Mouse (Mus musculus) thymus, adult 2 months (tissue): Measurements from ENCODE around the gene Lrrc59. TPM values are rescaled to one million over a fixed set of nuclear protein-coding genes. Genes with fewer than 3 reads are reported as not detected.
A peak's percentile ranks its signal among the peaks of the same experiment; 100 is the strongest.
"Not testable (repeated sequence)": the region's sequence is repeated elsewhere in the genome, so short reads cannot be mapped to it uniquely, and the experiment has no call there.

Source experiments
- DNase-seq: peaks from one replicate; pipeline ENCODE4 v3.0.0; 2021
- H3K27ac ChIP-seq: fragments of 200-500 bp; 2 replicates; pipeline ENCODE4 v1.5.1; 2012; ENCODE audit warnings: low read length, control low read depth; ENCODE audit not compliant: control insufficient read depth, insufficient read depth
- H3K27me3 ChIP-seq: fragments of 200-500 bp; 2 replicates; pipeline ENCODE4 v1.6.1; 2012; ENCODE audit warnings: mild to moderate bottlenecking, low read length, moderate library complexity, mixed read lengths; ENCODE audit not compliant: control insufficient read depth, insufficient read depth
- H3K36me3 ChIP-seq: fragments of 200-500 bp; 2 replicates; pipeline ENCODE4 v1.6.1; 2012; ENCODE audit warnings: mild to moderate bottlenecking, low read length, moderate library complexity; ENCODE audit not compliant: control insufficient read depth, insufficient read depth
- H3K4me1 ChIP-seq: fragments of 200-500 bp; replicated peaks from 2 replicates; pipeline ENCODE4 v1.6.1; 2012; ENCODE audit warnings: low read length; ENCODE audit not compliant: control insufficient read depth, insufficient read depth
- H3K4me3 ChIP-seq: fragments of 200-500 bp; 2 replicates; pipeline ENCODE4 v1.5.1; 2012; ENCODE audit warnings: mild to moderate bottlenecking, low read length, control low read depth, moderate library complexity; ENCODE audit not compliant: control insufficient read depth, insufficient read depth
- CTCF ChIP-seq: fragments of 200-500 bp; IDR thresholded peaks from 2 replicates; pipeline ENCODE4 v1.5.1; 2012; ENCODE audit warnings: mild to moderate bottlenecking, control low read depth, low read length, moderate library complexity, borderline replicate concordance; ENCODE audit not compliant: control insufficient read depth, poor library complexity, insufficient read depth; ENCODE audit errors: extremely low read depth
- POLR2A ChIP-seq: fragments of 200-500 bp; IDR thresholded peaks from 2 replicates; pipeline ENCODE4 v1.6.1; 2012; ENCODE audit warnings: mild to moderate bottlenecking, low read length, control low read depth, moderate library complexity; ENCODE audit not compliant: control insufficient read depth, poor library complexity, insufficient read depth; ENCODE audit errors: extremely low read depth
- WGBS: fragments of 180-500 bp; shearing (Covaris S2); methylation state at CpG from one replicate; pipeline ENCODE4 v1.1.7; 2018; 5-methylcytosine and 5-hydroxymethylcytosine counted together
- polyA plus RNA-seq: library from polyadenylated mRNA; depleted of rRNA; stranded (reverse); fragments of >200 nt; gene quantifications from 2 replicates; pipeline ENCODE4 v1.2.3, GENCODE M21; 2012

Gene Lrrc59
- polyA plus RNA-seq, 1 experiment, result 62.3 TPM

- peak; percentile 20 for DNase-seq
- 16% methylated on average over 26 of the region's 26 CpGs for WGBS
- peak overlapping the region; percentile 69 for H3K4me3 ChIP-seq
- H3K36me3 ChIP-seq, result peaks cover 26% of the 10 kb centered on the region
- H3K27ac ChIP-seq, result no peak overlapping the region
- no peak for TF ChIP-seq CTCF
- no peak for TF ChIP-seq POLR2A
- peaks cover 11% of the 10 kb centered on the region for H3K4me1 ChIP-seq
- H3K27me3 ChIP-seq, result no peaks in the 10 kb centered on the region
These were observed 838 bp downstream of the Lrrc59 start for GRCm38 (mm10) chr11:94630199-94631011.

- no peak for DNase-seq
- TF ChIP-seq POLR2A (no peak), CTCF (no peak)
- no peak overlapping the region for H3K4me3 ChIP-seq
- no peak overlapping the region for H3K27ac ChIP-seq
- over 99% methylated on average over 5 of the region's 5 CpGs for WGBS
- peaks cover 42% of the 10 kb centered on the region for H3K36me3 ChIP-seq
- no peaks in the 10 kb centered on the region for H3K27me3 ChIP-seq
- H3K4me1 ChIP-seq, result peaks cover 11% of the 10 kb centered on the region
These were observed 2.4 kb downstream of the Lrrc59 start for GRCm38 (mm10) chr11:94631969-94632368.

GRCm38 (mm10) chr11:94632988-94633387 is 3.4 kb downstream of the Lrrc59 start:
- Histone ChIP-seq H3K4me3 (no peak overlapping the region), H3K36me3 (peaks cover 49% of the 10 kb centered on the region), H3K4me1 (peaks cover 11% of the 10 kb centered on the region), H3K27ac (no peak overlapping the region), H3K27me3 (no peaks in the 10 kb centered on the region)
- WGBS, result 95% methylated on average over 8 of the region's 8 CpGs
- TF ChIP-seq POLR2A (no peak), CTCF (no peak)
- DNase-seq, result no peak

GRCm38 (mm10) chr11:94634431-94634830 is 4.9 kb downstream of the Lrrc59 start:
- no peak overlapping the region for H3K4me3 ChIP-seq
- 94% methylated on average over 5 of the region's 5 CpGs for WGBS
- no peak for DNase-seq

GRCm38 (mm10) chr11:94644461-94645219 is 15.1 kb downstream of the Lrrc59 start:
- Histone ChIP-seq H3K4me1 (no peaks in the 10 kb centered on the region), H3K27me3 (no peaks in the 10 kb centered on the region), H3K36me3 (peaks cover 53% of the 10 kb centered on the region), H3K4me3 (no peak overlapping the region), H3K27ac (no peak overlapping the region)
- TF ChIP-seq POLR2A, result no peak
- no peak for TF ChIP-seq CTCF
- no peak for DNase-seq
- 96% methylated on average over 8 of the region's 8 CpGs for WGBS

More at GRCm38 (mm10) chr11:94634431-94634830, 4.9 kb downstream of the Lrrc59 start:
- Histone ChIP-seq H3K36me3 (peaks cover 64% of the 10 kb centered on the region), H3K27me3 (no peaks in the 10 kb centered on the region), H3K27ac (no peak overlapping the region), H3K4me1 (peaks cover 11% of the 10 kb centered on the region)
- TF ChIP-seq CTCF, result no peak
- no peak for TF ChIP-seq POLR2A

GRCm38 (mm10) chr11:94646457-94646856 is 16.9 kb downstream of the Lrrc59 start:
- H3K27me3 ChIP-seq, result no peaks in the 10 kb centered on the region
- H3K4me3 ChIP-seq, result no peak overlapping the region
- H3K4me1 ChIP-seq, result no peaks in the 10 kb centered on the region
- TF ChIP-seq CTCF, result no peak
- TF ChIP-seq POLR2A, result no peak
- H3K27ac ChIP-seq, result no peak overlapping the region
- no peak for DNase-seq
- peaks cover 41% of the 10 kb centered on the region for H3K36me3 ChIP-seq
- 99% methylated on average over 4 of the region's 4 CpGs for WGBS

GRCm38 (mm10) chr11:94651241-94651640 is 21.7 kb downstream of the Lrrc59 start:
- not testable (repeated sequence) for H3K4me3 ChIP-seq, H3K4me1 ChIP-seq, H3K27ac ChIP-seq, H3K36me3 ChIP-seq, H3K27me3 ChIP-seq, DNase-seq
- 97% methylated on average over 5 of the region's 7 CpGs for WGBS
